Mouse (Mus musculus): Measurements from ENCODE around the gene Tbx15.

DNA sequence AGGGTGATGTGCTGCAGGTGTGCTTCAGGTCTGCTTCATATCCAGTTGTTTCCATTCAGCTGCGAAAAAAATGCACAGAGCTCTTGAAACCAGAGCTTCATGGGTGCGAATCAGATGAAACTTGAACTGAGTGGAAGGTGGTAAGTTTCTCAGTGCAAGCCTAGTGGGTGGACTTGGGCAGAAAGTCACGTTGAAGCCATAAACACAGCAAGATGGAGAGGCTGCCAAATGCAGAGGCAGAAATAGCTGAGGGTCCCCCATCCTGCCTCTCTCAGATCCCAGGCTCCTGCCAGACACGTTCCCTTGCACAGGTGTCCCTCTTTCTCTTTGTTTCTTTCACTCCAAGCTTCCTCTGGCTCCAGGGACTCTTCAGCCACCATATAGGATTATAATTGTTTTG is 41.3 kb downstream of the Tbx15 start:
- TF ChIP-seq CTCF (IDR thresholded peaks at IDR 0.05; ENCODE audit: control insufficient read depth, insufficient read depth, insufficient read length) (no peak), MYOD1 (IDR thresholded peaks at IDR 0.05; ENCODE audit: control insufficient read depth, insufficient read length, low read depth) (no peak)
